Mouse (Mus musculus): Measurements from ENCODE around the gene Asb9. TPM values are rescaled to one million over a fixed set of nuclear protein-coding genes. Genes with fewer than 3 reads are reported as not detected.

The Asb9 gene
- not detected for total RNA-seq (2021)

DNA sequence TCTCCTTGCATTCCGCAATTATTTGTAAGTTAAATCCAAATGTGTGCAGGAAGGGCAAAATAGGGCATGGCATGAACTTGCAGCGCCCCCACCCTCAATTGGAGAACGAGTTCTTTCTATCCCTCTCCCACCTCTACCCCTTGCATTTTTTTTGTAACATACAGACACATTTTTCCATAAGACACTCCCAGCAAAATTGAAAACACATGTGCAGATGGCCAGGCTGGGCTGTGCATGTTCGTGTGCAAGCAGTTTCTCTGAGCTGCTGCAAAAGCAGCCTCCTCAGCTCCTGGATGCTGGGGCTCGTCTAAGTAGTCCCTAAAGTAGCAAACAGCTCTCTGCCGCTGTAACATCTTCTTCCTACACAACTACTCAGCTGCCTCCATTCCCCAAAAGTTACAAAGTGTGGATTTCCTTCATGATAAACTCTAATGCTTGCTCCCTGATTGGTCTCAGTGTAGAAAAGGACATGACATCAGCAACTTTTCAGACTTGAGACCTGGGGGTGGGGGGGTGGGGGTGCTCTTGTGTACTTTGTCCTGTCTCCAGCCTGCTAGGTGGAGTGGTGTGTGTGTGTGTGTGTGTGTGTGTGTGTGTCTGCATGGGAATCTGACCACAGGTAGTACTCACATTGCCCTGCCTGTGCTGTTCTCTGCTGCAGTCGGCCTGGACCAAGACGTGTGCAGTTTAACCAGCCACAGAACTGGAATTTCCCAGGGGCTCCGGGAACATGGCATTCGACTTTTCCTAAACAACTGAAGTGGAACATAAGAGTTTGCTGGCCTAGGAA lies at the start of gene Asb9:
Gene Asb9 (plus strand): TSS at position 619 of the 790 bp plus-strand sequence.
- DNase-seq (ENCODE audit: low spot score) = no peak
- intact Hi-C loops (cut with DNase I) = no loop called here

DNA sequence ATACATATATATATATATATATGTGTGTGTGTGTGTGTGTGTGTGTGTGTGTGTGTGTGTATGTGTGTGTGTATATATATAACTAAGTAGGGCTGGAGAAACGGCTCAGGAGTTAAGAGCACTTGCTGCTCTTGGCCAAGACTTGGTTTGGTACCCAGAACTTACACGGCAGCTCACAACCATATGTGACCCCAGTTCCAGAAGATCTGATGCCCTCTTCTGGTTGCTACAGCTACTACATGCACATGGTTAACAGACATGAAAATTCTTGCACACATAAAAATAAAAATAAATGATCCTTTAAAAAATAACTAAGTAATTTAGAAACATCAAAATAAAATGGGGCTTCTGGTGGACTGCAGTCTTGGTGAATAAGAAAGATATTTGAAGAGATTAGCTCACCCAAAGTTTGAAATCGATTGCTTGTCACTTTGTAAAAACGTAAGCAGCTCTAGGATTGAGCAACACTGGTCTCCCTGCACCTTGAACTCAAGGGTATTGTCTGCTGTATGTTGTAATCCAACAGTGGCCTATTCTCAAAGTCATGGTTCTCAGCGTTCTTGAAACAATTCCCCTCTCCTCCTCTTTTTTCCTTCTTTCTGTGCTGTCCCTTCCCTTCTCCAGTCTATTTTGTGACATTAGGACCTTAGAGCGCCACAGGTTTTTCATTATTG lies 46.8 kb upstream of the Asb9 start:
- intact Hi-C loops (cut with DNase I) = no loop called here

DNA sequence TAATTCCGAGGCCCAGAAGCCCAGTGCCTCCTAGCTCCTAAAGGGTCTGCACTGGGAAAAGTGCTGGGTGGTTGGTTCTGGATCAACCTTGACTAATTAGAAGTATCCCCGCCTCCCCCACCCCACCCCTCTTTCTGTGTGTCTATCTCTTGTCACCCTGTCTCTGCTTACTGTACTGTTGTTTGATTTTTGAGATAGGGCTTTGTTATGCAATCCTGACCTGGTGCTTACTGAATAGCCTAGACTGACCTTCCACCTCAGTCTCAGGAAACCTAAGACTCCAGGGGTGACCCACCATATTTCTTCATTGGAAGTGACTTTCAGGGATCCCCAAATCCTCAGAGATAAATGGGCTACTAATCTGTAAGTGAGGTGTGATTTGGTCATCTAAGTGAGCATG lies 3.9 kb upstream of the Asb9 start:
- DNase-seq (ENCODE audit: low spot score) = no peak
- intact Hi-C loops (cut with DNase I) = no loop called here

More for the DNA sequence above, 46.8 kb upstream of the Asb9 start:
- DNase-seq (ENCODE audit: low spot score) = no peak

DNA sequence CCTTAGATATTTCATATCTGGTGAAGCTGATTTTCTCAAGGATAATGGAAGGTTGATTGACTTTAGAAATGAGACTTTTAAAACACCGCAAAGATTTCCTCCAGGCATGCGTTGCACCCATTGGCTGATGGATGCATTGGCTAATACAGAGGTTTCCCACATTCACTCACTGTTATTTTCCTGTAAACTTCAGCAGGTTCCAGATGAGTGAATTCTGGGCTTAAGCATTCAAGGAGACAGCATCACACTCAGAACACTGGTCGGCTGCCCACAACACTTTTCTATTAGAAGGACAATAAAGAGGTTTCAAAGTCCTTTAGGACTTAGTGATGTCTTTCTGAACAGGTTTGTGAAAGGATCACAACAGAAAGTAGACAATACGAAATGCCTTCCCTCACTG lies 941 bp downstream of the Asb9 start:
- intact Hi-C loops (cut with DNase I) = no loop called here
- no peak for DNase-seq (ENCODE audit: low spot score)

DNA sequence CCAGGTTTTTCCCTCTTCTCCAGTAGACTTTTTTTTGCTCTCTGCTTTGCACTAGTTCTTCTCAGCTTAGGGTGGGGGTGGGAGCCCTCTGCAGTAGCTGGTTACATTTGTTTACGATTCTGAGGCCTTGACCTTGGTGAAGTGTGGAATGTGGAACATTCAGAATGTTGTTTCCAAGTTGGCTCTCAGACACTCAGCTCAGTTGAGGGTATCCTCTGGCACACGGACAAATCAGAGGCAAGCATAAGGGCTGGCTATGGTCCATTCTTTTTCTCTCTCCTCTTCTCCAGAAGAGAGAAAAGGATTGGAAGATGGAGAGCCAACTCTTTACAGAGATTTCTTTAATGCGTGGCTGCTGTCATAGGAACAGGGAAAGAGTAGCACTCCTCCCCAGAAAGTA lies 2.6 kb downstream of the Asb9 start:
- DNase-seq (ENCODE audit: low spot score) = no peak
- intact Hi-C loops (cut with DNase I) = no loop called here

DNA sequence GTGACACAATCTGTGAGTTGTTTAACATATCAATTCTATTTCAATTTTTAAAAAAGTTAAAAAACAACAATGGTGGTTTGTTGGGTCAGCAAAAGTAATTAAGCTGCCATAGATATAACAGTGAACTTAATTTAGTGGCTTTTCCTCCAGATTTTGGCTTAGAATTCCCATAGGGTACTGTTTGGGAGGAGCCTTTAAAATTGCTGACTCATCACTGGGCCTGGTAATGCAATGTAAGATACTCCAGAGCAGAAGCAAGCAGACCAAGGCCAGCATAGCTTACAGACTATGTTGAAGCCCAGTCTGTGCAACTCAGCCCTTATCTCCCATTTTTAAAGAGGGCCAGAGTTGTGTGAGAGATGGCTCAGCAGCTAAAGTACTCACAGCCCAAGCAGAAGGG lies 16.0 kb downstream of the Asb9 start:
- intact Hi-C loops (cut with DNase I) = no loop called here
- DNase-seq (ENCODE audit: low spot score) = no peak

DNA sequence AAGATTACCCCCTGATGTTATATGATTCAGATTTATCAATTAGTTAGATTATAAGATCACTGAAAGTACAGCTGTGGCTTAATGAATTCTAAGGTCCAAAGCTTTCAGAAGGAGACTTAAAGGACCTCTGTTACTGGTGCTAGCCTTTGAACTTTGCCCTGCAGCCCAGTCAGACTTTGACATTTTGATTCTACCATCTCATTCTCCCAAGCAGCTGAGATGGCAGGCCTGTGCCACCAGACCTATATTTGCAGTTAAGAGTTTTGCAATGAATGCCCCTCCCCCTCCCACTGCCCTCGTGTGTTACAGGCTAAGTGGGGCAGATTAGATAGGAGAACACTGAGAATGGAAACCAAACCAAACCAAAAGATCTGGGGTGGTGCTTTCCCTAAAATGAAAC lies 20.4 kb downstream of the Asb9 start:
- intact Hi-C loops (cut with DNase I) = no loop called here
- DNase-seq (ENCODE audit: low spot score) = no peak

DNA sequence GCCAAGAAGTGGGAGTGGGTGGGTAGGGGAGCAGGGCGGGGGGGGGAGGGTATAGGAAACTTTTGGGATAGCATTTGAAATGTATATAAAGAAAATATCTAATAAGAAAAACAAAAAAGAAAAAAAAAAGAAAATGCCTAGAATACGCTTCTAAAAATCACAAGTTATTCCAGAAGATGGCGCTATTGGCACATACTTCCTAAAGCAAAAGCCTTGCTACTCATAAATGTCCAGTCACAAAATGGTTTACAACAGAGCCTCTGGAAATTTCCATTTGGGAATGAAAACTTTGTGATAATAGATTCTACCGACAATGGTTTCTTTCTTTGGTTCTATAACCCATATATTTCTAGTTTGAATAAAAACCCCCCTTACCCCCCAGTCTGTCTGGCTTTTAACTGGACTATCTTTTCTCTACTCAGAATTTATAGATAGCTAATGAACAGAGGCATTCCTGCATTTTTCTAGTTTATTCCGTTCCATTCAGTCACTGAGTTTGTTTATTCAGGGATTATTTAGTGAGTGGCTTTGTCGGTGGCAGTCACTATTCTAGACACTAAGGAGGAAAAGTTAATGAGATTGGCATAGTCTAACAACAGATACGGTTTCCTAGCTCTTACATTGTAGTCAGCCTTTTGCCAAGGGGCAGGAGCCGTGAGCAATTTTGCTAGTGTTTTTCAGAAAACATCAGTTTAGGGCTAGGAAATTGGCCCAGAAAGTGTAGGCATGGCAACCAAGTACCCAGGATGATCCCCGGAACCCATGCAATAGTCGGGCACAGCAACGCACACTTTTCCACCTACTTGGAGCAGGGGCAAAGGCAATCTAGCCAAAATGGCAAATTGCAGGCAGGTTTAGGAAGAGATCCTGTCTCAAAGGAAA lies 35.5 kb downstream of the Asb9 start:
- DNase-seq (ENCODE audit: low spot score) = no peak
- intact Hi-C loops (cut with DNase I) = loop anchor here (5.0 kb wide), 1 partner anchor 1621 kb away; no protein-coding TSS in a partner anchor

DNA sequence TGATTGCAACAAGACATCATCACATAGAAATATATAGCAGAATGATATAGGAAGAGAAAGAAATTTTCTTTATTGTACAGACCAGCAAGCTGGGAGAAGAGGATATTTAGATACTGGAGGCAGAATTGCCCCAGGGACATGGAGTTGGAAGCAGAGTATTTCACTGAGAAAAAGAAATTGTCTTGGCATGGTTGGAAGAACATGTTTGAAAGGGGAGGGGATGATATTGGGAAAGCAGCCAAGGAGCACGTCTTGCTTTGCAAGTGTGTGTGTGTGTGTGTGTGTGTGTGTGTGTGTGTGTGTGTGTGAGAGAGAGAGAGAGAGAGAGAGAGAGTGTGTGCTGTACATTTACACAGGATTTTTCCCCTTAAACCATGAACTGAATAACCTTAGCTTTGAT lies 64.1 kb downstream of the Asb9 start:
- intact Hi-C loops (cut with DNase I) = no loop called here
- no peak for DNase-seq (ENCODE audit: low spot score)

DNA sequence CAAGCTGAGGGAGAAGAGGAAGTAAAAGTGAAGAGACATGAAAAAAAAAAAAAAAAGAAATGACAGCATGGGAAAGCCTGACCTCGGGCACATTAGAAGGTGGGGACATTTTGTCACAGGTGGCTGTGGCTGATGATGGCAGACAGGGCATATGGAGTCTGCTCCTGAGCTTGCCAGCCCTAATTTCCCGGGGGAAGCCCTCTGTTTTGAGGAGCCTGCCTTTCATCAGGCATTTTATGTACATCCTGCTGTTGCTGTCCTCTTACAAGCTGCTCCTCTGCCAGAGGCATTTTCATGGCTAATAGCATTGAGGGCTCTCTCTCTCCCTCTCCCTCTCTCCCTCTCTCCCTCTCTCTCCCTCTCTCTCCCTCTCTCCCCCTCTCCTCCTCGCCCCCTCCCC lies 70.8 kb downstream of the Asb9 start:
- DNase-seq (ENCODE audit: low spot score) = no peak
- intact Hi-C loops (cut with DNase I) = no loop called here

Other genes starting within 250 kb of the Asb9 start
- gene Bmx, start 248.1 kb upstream of the Asb9 start, total RNA-seq (2021) = 1 to 10 TPM; 2.4 to 3.2 TPM
- gene Pir, start 237.0 kb upstream of the Asb9 start, total RNA-seq (2021) = 1 to 10 TPM; 3.4 to 3.6 TPM
- 1 to 10 TPM; 1.3 to 1.7 TPM for gene Vegfd, start 132.9 kb upstream of the Asb9 start, total RNA-seq (2021)
- 1 to 10 TPM; 2.3 to 3.1 TPM for gene Piga, start 86.5 kb upstream of the Asb9 start, total RNA-seq (2021)
- 100 to 1,000 TPM in 1 of 2 experiments, 10 to 100 TPM in 1; 97.6 to 139 TPM for gene Asb11, start 69.3 kb upstream of the Asb9 start, total RNA-seq (2021)